Mouse (Mus musculus): ENCODE data around the gene Ccdc107. TPM values are rescaled to one million over a fixed set of nuclear protein-coding genes. Genes with fewer than 3 reads are reported as not detected.

Gene Ccdc107
- 10 to 100 TPM; 26.0 to 28.3 TPM for total RNA-seq (2021)
- long read RNA-seq, experiment 1, transcript Ccdc107-201 (6 exons, 817 nt) = major isoform, 11 of 15 reads
- long read RNA-seq, experiment 1, partial matches to known transcripts = 1 of 15 reads
- long read RNA-seq, experiment 1, other reads (novel, unspliced or antisense) = 1 of 15 reads
- long read RNA-seq, experiment 2, transcript Ccdc107-201 (6 exons, 817 nt) = major isoform, 44 of 52 reads
- long read RNA-seq, experiment 2, partial matches to known transcripts = 3 of 52 reads
- long read RNA-seq, experiment 2, other reads (novel, unspliced or antisense) = 3 of 52 reads

GRCm38 (mm10) chr4:43492821-43493185 is at the start of gene Ccdc107:
TSS of gene Ccdc107 (plus strand) at chr4:43492900.
- DNase-seq (ENCODE audit: low spot score in 2 of 2) = peak; percentile 87 to 97

- no peak for DNase-seq (ENCODE audit: low spot score in 2 of 2)
Observed at GRCm38 (mm10) chr4:43443511-43443910, 49.2 kb upstream of the Ccdc107 start.

GRCm38 (mm10) chr4:43447251-43447650 is 45.4 kb upstream of the Ccdc107 start:
- DNase-seq (ENCODE audit: low spot score in 2 of 2) = no peak

GRCm38 (mm10) chr4:43448554-43448953 is 44.1 kb upstream of the Ccdc107 start:
- no peak for DNase-seq (ENCODE audit: low spot score in 2 of 2)

GRCm38 (mm10) chr4:43452315-43452714 is 40.4 kb upstream of the Ccdc107 start:
- no peak for DNase-seq (ENCODE audit: low spot score in 2 of 2)

- no peak for DNase-seq (ENCODE audit: low spot score in 2 of 2)
Observed at GRCm38 (mm10) chr4:43453413-43453812, 39.3 kb upstream of the Ccdc107 start.

- no peak for DNase-seq (ENCODE audit: low spot score in 2 of 2)
Observed at GRCm38 (mm10) chr4:43454041-43454836, 38.5 kb upstream of the Ccdc107 start, which contains the start of gene Cd72. TSS of gene Cd72 (minus strand) at chr4:43454628.

- DNase-seq (ENCODE audit: low spot score in 2 of 2) = no peak
Observed at GRCm38 (mm10) chr4:43456470-43456869, 36.2 kb upstream of the Ccdc107 start.

GRCm38 (mm10) chr4:43457124-43457523 is 35.6 kb upstream of the Ccdc107 start:
- no peak for DNase-seq (ENCODE audit: low spot score in 2 of 2)

GRCm38 (mm10) chr4:43463102-43463501 is 29.6 kb upstream of the Ccdc107 start:
- DNase-seq (ENCODE audit: low spot score in 2 of 2) = no peak

- DNase-seq (ENCODE audit: low spot score in 2 of 2) = no peak
Observed at GRCm38 (mm10) chr4:43465935-43466334, 26.8 kb upstream of the Ccdc107 start.

- no peak for DNase-seq (ENCODE audit: low spot score in 2 of 2)
Observed at GRCm38 (mm10) chr4:43466872-43467271, 25.8 kb upstream of the Ccdc107 start.

GRCm38 (mm10) chr4:43470301-43470700 is 22.4 kb upstream of the Ccdc107 start:
- DNase-seq (ENCODE audit: low spot score in 2 of 2) = no peak

GRCm38 (mm10) chr4:43473636-43474035 is 19.1 kb upstream of the Ccdc107 start:
- no peak for DNase-seq (ENCODE audit: low spot score in 2 of 2)

- no peak for DNase-seq (ENCODE audit: low spot score in 2 of 2)
Observed at GRCm38 (mm10) chr4:43476604-43477003, 16.1 kb upstream of the Ccdc107 start.

- peak; percentile 71 to 89 for DNase-seq (ENCODE audit: low spot score in 2 of 2)
Observed at GRCm38 (mm10) chr4:43477857-43478533, 14.7 kb upstream of the Ccdc107 start.

- no peak for DNase-seq (ENCODE audit: low spot score in 2 of 2)
Observed at GRCm38 (mm10) chr4:43478534-43478858, 14.2 kb upstream of the Ccdc107 start.

- DNase-seq (ENCODE audit: low spot score in 2 of 2) = peak; percentile 26 to 57
Observed at GRCm38 (mm10) chr4:43478906-43479832, 13.5 kb upstream of the Ccdc107 start.

GRCm38 (mm10) chr4:43480985-43481384 is 11.7 kb upstream of the Ccdc107 start:
- DNase-seq (ENCODE audit: low spot score in 2 of 2) = no peak

GRCm38 (mm10) chr4:43481894-43482456 is 10.7 kb upstream of the Ccdc107 start:
- no peak for DNase-seq (ENCODE audit: low spot score in 2 of 2)

- DNase-seq (ENCODE audit: low spot score in 2 of 2) = no peak
Observed at GRCm38 (mm10) chr4:43482591-43482990, 10.1 kb upstream of the Ccdc107 start.

Data from layer of hippocampus, postnatal 14 days (tissue).